Comparison of ENCODE assay signal across 20 mouse cellular contexts in the genomic region with DNA sequence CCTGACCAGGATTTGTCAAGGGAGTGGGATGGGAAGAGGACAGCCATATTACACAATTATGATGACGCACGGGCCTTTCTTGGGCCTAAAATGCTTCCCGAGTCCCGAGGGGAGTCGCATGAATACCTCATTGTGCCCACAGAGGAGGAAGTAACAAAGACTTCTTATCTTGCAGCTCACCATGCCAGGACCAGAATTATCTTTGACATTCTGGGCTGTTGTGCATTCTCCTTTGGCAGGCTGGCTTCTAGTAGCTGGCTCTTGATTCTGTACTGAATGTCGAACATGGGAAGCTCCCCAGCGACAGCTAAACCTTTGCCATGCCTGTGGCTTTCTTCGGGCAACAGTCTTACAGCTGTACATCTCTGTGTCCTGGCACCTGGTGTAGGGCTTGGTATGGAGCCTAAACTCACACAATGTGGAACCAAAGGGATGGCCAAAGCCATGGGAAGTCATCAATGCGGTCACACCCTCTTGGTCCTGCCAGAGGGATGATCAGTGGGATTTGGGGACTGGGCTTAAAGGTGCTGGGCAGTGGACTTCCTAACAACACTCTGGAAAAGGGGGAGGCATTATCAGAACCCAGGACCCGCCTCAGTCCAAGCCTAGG. TPM values are rescaled to one million over a fixed set of nuclear protein-coding genes. Genes with fewer than 3 reads are reported as not detected.
DNase-seq lines count a peak whose midpoint lies in the region; ATAC-seq and TF ChIP-seq lines count a peak whose summit lies in the region.
"Had no signal": no experiment of that assay in that cellular context is flagged by ENCODE, and none has a peak within 500 bp of the region (broad histone marks: within the 10 kb centered on the region; RNA-seq: fewer than 3 reads in every experiment).

No protein-coding gene starts in this region.

- H3K27ac ChIP-seq in forebrain, postnatal 0 days (ENCODE audit: low read depth, low read length), result peak overlapping the region; percentile 60
- no peak overlapping the region for H3K27ac ChIP-seq in forebrain, embryonic 12.5 days
- H3K27ac ChIP-seq in layer of hippocampus, adult 2 months, result peak overlapping the region; percentile 8; the same call in 1 of the 2 replicates
- H3K27ac ChIP-seq in intestine, embryonic 15.5 days, result no peak overlapping the region
- H3K27ac ChIP-seq: embryonic facial prominence, embryonic 13.5 days; heart, embryonic 10.5 days; hindbrain, embryonic 13.5 days; hindbrain, postnatal 0 days had no signal

- no peak overlapping the region for H3K9ac ChIP-seq in forebrain, postnatal 0 days
- no peak overlapping the region for H3K9ac ChIP-seq in forebrain, embryonic 12.5 days
- no peak overlapping the region for H3K9ac ChIP-seq in intestine, embryonic 15.5 days
- H3K9ac ChIP-seq: embryonic facial prominence, embryonic 13.5 days; hindbrain, embryonic 13.5 days had no signal

- H3K4me1 ChIP-seq in forebrain, postnatal 0 days (ENCODE audit: insufficient read depth), result 0 out of 2 replicates have a peak, but pooled peaks cover 5% of the 10 kb centered on the region
- H3K4me1 ChIP-seq in forebrain, embryonic 12.5 days, result no peaks in the 10 kb centered on the region
- no peaks in the 10 kb centered on the region for H3K4me1 ChIP-seq in intestine, embryonic 15.5 days (replicated peaks)
- H3K4me1 ChIP-seq: hindbrain, embryonic 13.5 days had no signal

- no peak for DNase-seq in forebrain, postnatal 0 days
- DNase-seq in layer of hippocampus, adult 2 months (ENCODE audit: low spot score in 2 of 2), result no peak
- DNase-seq in layer of hippocampus, postnatal 14 days (ENCODE audit: low spot score in 2 of 2), result no peak
- peak; percentile 48 for DNase-seq in Muller cell, postnatal 12 days (ENCODE audit: inconsistent ontology term)
- no peak for DNase-seq in urinary bladder, postnatal 4 days (ENCODE audit: low spot score in 2 of 2)
- DNase-seq: adrenal gland, adult 2 months; adrenal gland, postnatal 25 days; cerebellum, adult 2 months; embryo, embryonic 11 days; gastrocnemius, postnatal 14 days; heart, postnatal 14 days had no signal

- 73% methylated on average over 10 of the region's 10 CpGs for WGBS in forebrain, postnatal 0 days
- 86% methylated on average over 10 of the region's 10 CpGs for WGBS in forebrain, embryonic 12.5 days
- WGBS in intestine, embryonic 15.5 days, result 89% methylated on average over 10 of the region's 10 CpGs

- no peaks in the 10 kb centered on the region for H3K27me3 ChIP-seq in forebrain, postnatal 0 days (ENCODE audit: insufficient read depth, low read length)
- H3K27me3 ChIP-seq in forebrain, embryonic 12.5 days, result no peaks in the 10 kb centered on the region
- H3K27me3 ChIP-seq in intestine, embryonic 15.5 days (replicated peaks), result no peaks in the 10 kb centered on the region
- H3K27me3 ChIP-seq: embryonic facial prominence, embryonic 13.5 days; hindbrain, embryonic 13.5 days had no signal

- no peak overlapping the region for H3K4me2 ChIP-seq in forebrain, postnatal 0 days (ENCODE audit: low read depth)
- H3K4me2 ChIP-seq in forebrain, embryonic 12.5 days, result no peak overlapping the region
- H3K4me2 ChIP-seq in intestine, embryonic 15.5 days (replicated peaks), result no peak overlapping the region
- H3K4me2 ChIP-seq: embryonic facial prominence, embryonic 13.5 days; hindbrain, embryonic 13.5 days had no signal

- H3K9me3 ChIP-seq in forebrain, postnatal 0 days (ENCODE audit: low read length), result no peaks in the 10 kb centered on the region
- no peaks in the 10 kb centered on the region for H3K9me3 ChIP-seq in forebrain, embryonic 12.5 days
- H3K9me3 ChIP-seq in intestine, embryonic 15.5 days, result no peaks in the 10 kb centered on the region
- H3K9me3 ChIP-seq: embryonic facial prominence, embryonic 13.5 days; heart, embryonic 10.5 days; hindbrain, embryonic 13.5 days had no signal

- TF ChIP-seq CTCF in forebrain, postnatal 0 days (IDR thresholded peaks at IDR 0.05; ENCODE audit: low read depth), result no peak
- TF ChIP-seq CTCF in layer of hippocampus, adult 2 months (conservative IDR thresholded peaks at IDR 0.05), result no peak

- no peaks in the 10 kb centered on the region for H3K36me3 ChIP-seq in forebrain, postnatal 0 days (ENCODE audit: insufficient read depth)
- no peaks in the 10 kb centered on the region for H3K36me3 ChIP-seq in forebrain, embryonic 12.5 days (replicated peaks)
- H3K36me3 ChIP-seq in intestine, embryonic 15.5 days, result no peaks in the 10 kb centered on the region
- H3K36me3 ChIP-seq: embryonic facial prominence, embryonic 13.5 days; heart, embryonic 10.5 days; hindbrain, embryonic 13.5 days had no signal

- H3K4me3 ChIP-seq in forebrain, postnatal 0 days (ENCODE audit: low read depth, low read length), result no peak overlapping the region
- H3K4me3 ChIP-seq in forebrain, embryonic 12.5 days (replicated peaks), result no peak overlapping the region
- H3K4me3 ChIP-seq in layer of hippocampus, adult 2 months, result no peak overlapping the region
- H3K4me3 ChIP-seq in intestine, embryonic 15.5 days (replicated peaks), result no peak overlapping the region
- H3K4me3 ChIP-seq: embryonic facial prominence, embryonic 13.5 days; heart, embryonic 10.5 days; hindbrain, embryonic 13.5 days had no signal

- ATAC-seq in forebrain, postnatal 0 days, result no peak
- ATAC-seq in forebrain, embryonic 12.5 days (ENCODE audit: low FRiP score), result no peak
- ATAC-seq in common myeloid progenitor, adult 5-6 weeks (replicated peaks; ENCODE audit: low read depth, poor library complexity, severe bottlenecking), result peak; percentile 54; the same call in 1 of the 2 replicates
- ATAC-seq in intestine, embryonic 15.5 days, result no peak
- ATAC-seq: forebrain, embryonic 14.5 days; hindbrain, postnatal 0 days had no signal

RNA-seq across cellular contexts. Expression of gene Timp3, which starts 51.9 kb away (rescaled TPM):
- 33.5 and 62.9 TPM in 2 replicates for total RNA-seq in forebrain, postnatal 0 days (2014; rRNA removed)
- 17.2 and 33.6 TPM in 2 replicates for polyA plus RNA-seq in forebrain, postnatal 0 days (2015; fragmentation: Nextera tagmentation; extraction: Ambion mirVana)
- polyA plus RNA-seq in forebrain, embryonic 12.5 days (2016; fragmentation: Nextera tagmentation; extraction: Ambion mirVana), result 17.9 and 18.0 TPM in 2 replicates
- 10 to 100 TPM; 61.8 to 62.0 TPM for total RNA-seq in layer of hippocampus, adult 2 months (2021)
- 10 to 100 TPM; 62.0 to 62.3 TPM for total RNA-seq in layer of hippocampus, postnatal 14 days (2021)
- total RNA-seq in common myeloid progenitor, adult 5-6 weeks (2017), result 1.9 and 3.6 TPM in 2 replicates
- polyA plus RNA-seq in intestine, embryonic 15.5 days (2015; fragmentation: Nextera tagmentation; extraction: Ambion mirVana), result 44.6 and 46.9 TPM in 2 replicates
- total RNA-seq: MEL had no signal

Comparison
In these comparisons a context has a peak if more than half of its experiments do, and no peak if none do; other contexts are left out.
1. H3K27ac ChIP-seq: peak in forebrain, postnatal 0 days (single experiment) and layer of hippocampus, adult 2 months (single experiment); none in forebrain, embryonic 12.5 days (single experiment) and intestine, embryonic 15.5 days (single experiment).